ENCODE assay signal across 8 mouse cellular contexts in genomic region chr14:77156222-77156910, GRCm38 (mm10). TPM values are rescaled to one million over a fixed set of nuclear protein-coding genes. Genes with fewer than 3 reads are reported as not detected.
DNase-seq lines count a peak whose midpoint lies in the region; ATAC-seq and TF ChIP-seq lines count a peak whose summit lies in the region.

TSS of gene Enox1 (plus strand) at chr14:77156763.

- in situ Hi-C loops in ES-E14 (cut with MboI; ENCODE audit: low sequenced_read_pairs in 2 of 2, unreplicated experiment in 2 of 2), result no loop called here

- peak within 1 kb of the TSS; percentile 58 for H3K9ac ChIP-seq in ES-E14 (ENCODE audit: insufficient read depth, low read depth, low read length, poor library complexity, severe bottlenecking)
- peak within 1 kb of the TSS; percentile 92 for H3K9ac ChIP-seq in forebrain, embryonic 12.5 days
- peak within 1 kb of the TSS; percentile 62 for H3K9ac ChIP-seq in heart, embryonic 15.5 days
- peak within 1 kb of the TSS; percentile 39 for H3K9ac ChIP-seq in lung, embryonic 15.5 days

- 0% methylated on average over 64 of the region's 73 CpGs for WGBS in forebrain, embryonic 12.5 days
- under 1% methylated on average over 72 of the region's 73 CpGs for WGBS in heart, embryonic 15.5 days
- under 1% methylated on average over 73 of the region's 73 CpGs for WGBS in lung, embryonic 15.5 days

- no peaks in the 10 kb centered on the region for H3K9me3 ChIP-seq in ES-E14 (ENCODE audit: control insufficient read depth, insufficient read depth, low read depth, low read length)
- H3K9me3 ChIP-seq in forebrain, embryonic 12.5 days, result no peaks in the 10 kb centered on the region
- no peaks in the 10 kb centered on the region for H3K9me3 ChIP-seq in heart, embryonic 15.5 days (replicated peaks)
- no peaks in the 10 kb centered on the region for H3K9me3 ChIP-seq in lung, embryonic 15.5 days

- peak within 1 kb of the TSS; percentile 84 for H3K4me2 ChIP-seq in forebrain, embryonic 12.5 days
- H3K4me2 ChIP-seq in heart, embryonic 15.5 days, result peak within 1 kb of the TSS; percentile 100
- peak within 1 kb of the TSS; percentile 100 for H3K4me2 ChIP-seq in lung, embryonic 15.5 days

- H3K4me1 ChIP-seq in ES-E14 (ENCODE audit: control insufficient read depth in 2 of 2, insufficient read depth in 2 of 2, low read length in 2 of 2, poor library complexity in 1 of 2), result no peaks in the 10 kb centered on the region; a peak in 1 of 4 replicates
- H3K4me1 ChIP-seq in forebrain, embryonic 12.5 days, result peaks cover 37% of the 10 kb centered on the region
- peaks cover 16% of the 10 kb centered on the region for H3K4me1 ChIP-seq in heart, embryonic 15.5 days (replicated peaks)
- H3K4me1 ChIP-seq in lung, embryonic 15.5 days, result peaks cover 16% of the 10 kb centered on the region

- peak; percentile 51 for DNase-seq in ES-E14 (ENCODE audit: low read depth, low spot score)
- peak; percentile 88 for DNase-seq in brain, embryonic 18.5 days (ENCODE audit: low read depth, low spot score)
- DNase-seq in layer of hippocampus, adult 8-10 months (ENCODE audit: low spot score in 2 of 2), result peak; percentile 77 to 78
- DNase-seq in retina, postnatal 1 day, result peak; percentile 95
- DNase-seq in yolk sac, embryonic 10.5 days (ENCODE audit: low spot score), result peak; percentile 65

- peak; percentile 89 for ATAC-seq in forebrain, embryonic 12.5 days (ENCODE audit: low FRiP score)
- peak; percentile 80 for ATAC-seq in heart, embryonic 15.5 days (replicated peaks; ENCODE audit: insufficient number of reproducible peaks, insufficient read depth, low FRiP score, low read depth)
- peak; percentile 80 for ATAC-seq in lung, embryonic 15.5 days (ENCODE audit: borderline replicate concordance, extremely low read depth, low FRiP score, low TSS enrichment)

- peaks cover 7% of the 10 kb centered on the region; the same call in 1 of the 2 replicates for H3K27me3 ChIP-seq in forebrain, embryonic 12.5 days
- peaks cover 41% of the 10 kb centered on the region for H3K27me3 ChIP-seq in heart, embryonic 15.5 days
- H3K27me3 ChIP-seq in lung, embryonic 15.5 days, result peaks cover 63% of the 10 kb centered on the region

- H3K4me3 ChIP-seq in ES-E14 (ENCODE audit: insufficient read depth in 1 of 2, low read depth in 1 of 2, low read length in 2 of 2, poor library complexity in 1 of 2, severe bottlenecking in 1 of 2), result peak within 1 kb of the TSS; percentile 77 to 84
- H3K4me3 ChIP-seq in forebrain, embryonic 12.5 days (replicated peaks), result peak within 1 kb of the TSS; percentile 89
- peak within 1 kb of the TSS; percentile 71 for H3K4me3 ChIP-seq in heart, embryonic 15.5 days
- peak within 1 kb of the TSS; percentile 65 for H3K4me3 ChIP-seq in lung, embryonic 15.5 days

- H3K36me3 ChIP-seq in ES-E14 (ENCODE audit: control insufficient read depth, insufficient read depth, low read length, poor library complexity, severe bottlenecking), result no peaks in the 10 kb centered on the region
- no peaks in the 10 kb centered on the region for H3K36me3 ChIP-seq in forebrain, embryonic 12.5 days (replicated peaks)
- H3K36me3 ChIP-seq in heart, embryonic 15.5 days, result no peaks in the 10 kb centered on the region
- no peaks in the 10 kb centered on the region for H3K36me3 ChIP-seq in lung, embryonic 15.5 days

- no peak within 1 kb of the TSS for H3K27ac ChIP-seq in ES-E14 (ENCODE audit: insufficient read depth, low read depth, low read length, poor library complexity, severe bottlenecking)
- H3K27ac ChIP-seq in forebrain, embryonic 12.5 days, result peak within 1 kb of the TSS; percentile 93
- no peak within 1 kb of the TSS for H3K27ac ChIP-seq in heart, embryonic 15.5 days
- no peak within 1 kb of the TSS for H3K27ac ChIP-seq in lung, embryonic 15.5 days

TF ChIP-seq in ES-E14, 5 proteins besides CTCF, POLR2A, EP300 and RAD21:
- TF ChIP-seq HCFC1 (IDR thresholded peaks at IDR 0.05; ENCODE audit: borderline replicate concordance, insufficient read depth, low read length), result 0 out of 2 replicates have a peak, but pooled peaks have one; percentile 7
- TF ChIP-seq CHD2 (IDR thresholded peaks at IDR 0.05; ENCODE audit: low read depth, low read length), result no peak

RNA-seq across cellular contexts. Expression of gene Enox1, which starts in this region (rescaled TPM):
- total RNA-seq in ES-E14 (2012; rRNA removed), result 25.3 and 52.4 TPM in 2 replicates
- 33.5 and 36.5 TPM in 2 replicates for polyA plus RNA-seq in forebrain, embryonic 12.5 days (2016; fragmentation: Nextera tagmentation; extraction: Ambion mirVana)
- polyA plus RNA-seq in heart, embryonic 15.5 days (2015; fragmentation: Nextera tagmentation; extraction: Ambion mirVana), result 1.7 and 2.6 TPM in 2 replicates
- 10 to 100 TPM; 52.2 to 66.6 (median 56.4) TPM for total RNA-seq in layer of hippocampus, adult 8-10 months (2022)
- polyA plus RNA-seq in lung, embryonic 15.5 days (2015; fragmentation: Nextera tagmentation; extraction: Ambion mirVana), result 2.4 and 3.3 TPM in 2 replicates

Comparison
In these comparisons a context has a peak if more than half of its experiments do, and no peak if none do; other contexts are left out.
1. H3K9ac ChIP-seq: peak in every context shown above with its lines; median percentile 92 in forebrain, embryonic 12.5 days; 62 in heart, embryonic 15.5 days; 58 in ES-E14; 39 in lung, embryonic 15.5 days.